Mouse (Mus musculus) megakaryocyte-erythroid progenitor cell, adult 5-6 weeks (primary cell): Measurements from ENCODE around the gene Acly. TPM values are rescaled to one million over a fixed set of nuclear protein-coding genes. Genes with fewer than 3 reads are reported as not detected.
"Not testable (repeated sequence)": the region's sequence is repeated elsewhere in the genome, so short reads cannot be mapped to it uniquely, and the experiment has no call there.

Experiments
- ATAC-seq: replicated peaks from 2 replicates; pipeline ENCODE4 v1.8.0; 2016; ENCODE audit warnings: mild to moderate bottlenecking, inconsistent platforms; ENCODE audit not compliant: severe bottlenecking, poor library complexity, low FRiP score, low TSS enrichment
- total RNA-seq, 2 experiments: library from RNA; stranded (forward) in 1 of 2; stranded (reverse) in 1 of 2; fragments of 200-1000, 215-1000 nt in 1 of 2; fragments of >200 nt in 1 of 2; fragmentation: Nextera tagmentation in 1 of 2; gene quantifications; 2 replicates each; pipeline ENCODE4 v1.2.3; 2014 to 2017

The Acly gene
- total RNA-seq, 2 experiments from 2014 or later: 99.9 to 112 TPM

GRCm38 (mm10) chr11:100548141-100548540 lies 20.3 kb upstream of the Acly start:
- no peak for ATAC-seq

GRCm38 (mm10) chr11:100546955-100547354 lies 19.2 kb upstream of the Acly start:
- no peak for ATAC-seq

- ATAC-seq: no peak
Observed at GRCm38 (mm10) chr11:100545746-100546085, 17.9 kb upstream of the Acly start.

GRCm38 (mm10) chr11:100544832-100545745 lies 17.3 kb upstream of the Acly start, which contains the start of gene Ttc25:
Gene Ttc25, plus strand, starts transcription at chr11:100545607.
- peak; percentile 98 for ATAC-seq

GRCm38 (mm10) chr11:100541577-100541976 lies 13.8 kb upstream of the Acly start:
- no peak for ATAC-seq

- no peak for ATAC-seq
Observed at GRCm38 (mm10) chr11:100540966-100541365, 13.2 kb upstream of the Acly start.

- ATAC-seq: no peak
Observed at GRCm38 (mm10) chr11:100536466-100536865, 8.7 kb upstream of the Acly start.

- ATAC-seq: no peak
Observed at GRCm38 (mm10) chr11:100535996-100536395, 8.2 kb upstream of the Acly start.

- not testable (repeated sequence) for ATAC-seq
Observed at GRCm38 (mm10) chr11:100534821-100535220, 7.0 kb upstream of the Acly start.

GRCm38 (mm10) chr11:100534411-100534810 lies 6.6 kb upstream of the Acly start:
- ATAC-seq: not testable (repeated sequence)

- ATAC-seq: no peak
Observed at GRCm38 (mm10) chr11:100533871-100534270, 6.1 kb upstream of the Acly start.

GRCm38 (mm10) chr11:100528375-100529165 lies 770 bp upstream of the Acly start:
- no peak for ATAC-seq

GRCm38 (mm10) chr11:100527066-100527457 lies 738 bp downstream of the Acly start:
- ATAC-seq: peak; percentile 55

- no peak for ATAC-seq
Observed at GRCm38 (mm10) chr11:100526052-100526816, 1.6 kb downstream of the Acly start.

GRCm38 (mm10) chr11:100524987-100525630 lies 2.7 kb downstream of the Acly start:
- no peak for ATAC-seq

- no peak for ATAC-seq
Observed at GRCm38 (mm10) chr11:100524358-100524757, 3.4 kb downstream of the Acly start.

GRCm38 (mm10) chr11:100520838-100521237 lies 7.0 kb downstream of the Acly start:
- no peak for ATAC-seq

GRCm38 (mm10) chr11:100519188-100519587 lies 8.6 kb downstream of the Acly start:
- ATAC-seq: no peak

- ATAC-seq: no peak
Observed at GRCm38 (mm10) chr11:100518188-100518591, 9.6 kb downstream of the Acly start.
